Mouse (Mus musculus) WW6 (cell line): Measurements from ENCODE around the gene Grxcr1.

Experiments used
- DNase-seq: peaks from one replicate; pipeline ENCODE4 v3.0.0-alpha.2; 2013; ENCODE audit warnings: low read depth, low spot score

The Grxcr1 gene

GRCm38 (mm10) chr5:68087174-68087573 lies 55.5 kb downstream of the Grxcr1 start:
- no peak for DNase-seq

GRCm38 (mm10) chr5:68093085-68093484 lies 61.5 kb downstream of the Grxcr1 start:
- no peak for DNase-seq

- no peak for DNase-seq
Measured at GRCm38 (mm10) chr5:68097665-68098624, 66.3 kb downstream of the Grxcr1 start.

DNA sequence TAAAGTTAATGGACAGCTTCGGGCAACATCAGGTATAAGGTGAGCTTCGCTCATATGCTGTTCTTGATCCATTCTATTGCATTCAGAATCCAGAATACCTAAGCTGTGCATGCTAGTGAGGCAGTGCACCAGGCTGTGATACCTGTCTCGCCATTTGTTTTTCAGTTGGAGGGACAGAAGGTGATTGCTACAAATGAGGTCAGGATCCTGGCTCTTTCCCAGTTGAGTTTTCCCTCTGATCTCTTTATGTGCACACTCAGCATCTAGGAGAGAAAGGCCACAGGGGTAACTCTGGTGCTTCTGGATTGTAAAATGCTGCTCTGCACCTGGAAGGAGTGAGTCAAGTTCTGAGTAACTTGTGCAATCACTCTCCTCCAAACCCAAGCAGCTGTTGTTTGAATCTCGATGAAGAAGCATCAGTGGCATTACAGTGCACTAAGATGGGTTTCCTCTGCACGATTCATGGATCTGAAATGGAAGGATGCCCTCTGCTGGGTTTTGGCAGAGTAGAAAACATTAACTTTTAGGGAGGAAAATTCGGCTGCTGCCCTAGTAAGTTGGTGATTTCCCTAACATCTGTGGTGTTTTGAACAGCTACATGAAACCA lies 80.9 kb downstream of the Grxcr1 start:
- no peak for DNase-seq

GRCm38 (mm10) chr5:68120880-68121279 lies 89.2 kb downstream of the Grxcr1 start:
- DNase-seq = no peak

DNA sequence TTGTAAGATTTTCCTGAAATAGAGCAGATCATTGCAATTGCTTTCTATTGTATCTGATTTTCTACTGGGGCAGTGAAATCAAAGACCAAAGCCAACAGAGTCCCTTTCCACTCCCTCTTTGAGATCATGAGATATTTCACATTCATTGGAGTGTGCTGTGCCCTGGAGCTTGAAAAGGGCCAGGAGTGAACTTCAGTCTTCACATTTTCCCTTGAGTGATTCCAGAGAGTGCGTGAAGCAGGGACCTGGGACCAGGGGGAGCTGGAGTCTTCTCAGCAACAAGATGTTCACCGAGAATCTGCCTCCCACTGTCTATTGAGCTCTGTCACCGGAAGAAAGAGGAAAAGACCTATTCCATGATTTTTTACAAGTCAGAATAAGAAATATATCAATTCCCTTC lies 91.2 kb downstream of the Grxcr1 start:
- no peak for DNase-seq

- DNase-seq = no peak
Measured at GRCm38 (mm10) chr5:68125478-68125877, 93.8 kb downstream of the Grxcr1 start.

- peak; percentile 7 for DNase-seq
Measured at GRCm38 (mm10) chr5:68128421-68128820, 96.8 kb downstream of the Grxcr1 start.

GRCm38 (mm10) chr5:68128821-68129608 lies 97.4 kb downstream of the Grxcr1 start:
- DNase-seq = no peak

- no peak for DNase-seq
Measured at GRCm38 (mm10) chr5:68146818-68147217, 115.2 kb downstream of the Grxcr1 start.

- DNase-seq = no peak
Measured at GRCm38 (mm10) chr5:68149946-68150345, 118.3 kb downstream of the Grxcr1 start.

GRCm38 (mm10) chr5:68150347-68151043 lies 118.9 kb downstream of the Grxcr1 start:
- DNase-seq = no peak

- DNase-seq = no peak
Measured at GRCm38 (mm10) chr5:68162503-68162902, 130.9 kb downstream of the Grxcr1 start.

- no peak for DNase-seq
Measured at GRCm38 (mm10) chr5:68165954-68166353, 134.3 kb downstream of the Grxcr1 start.
